Mouse (Mus musculus) lung, adult 2 months (tissue): ENCODE data around the gene Prnp.

Experiments used
- CTCF ChIP-seq: fragments of 200-500 bp; IDR thresholded peaks from 2 replicates; pipeline ENCODE4 v1.5.1; 2011; ENCODE audit warnings: mild to moderate bottlenecking, low read length, control low read depth; ENCODE audit not compliant: insufficient read depth
- POLR2A ChIP-seq: fragments of 200-500 bp; IDR thresholded peaks from 2 replicates; pipeline ENCODE4 v1.6.1; 2011; ENCODE audit warnings: low read depth, mild to moderate bottlenecking, control low read depth, low read length, borderline replicate concordance; ENCODE audit errors: extremely low read depth

DNA sequence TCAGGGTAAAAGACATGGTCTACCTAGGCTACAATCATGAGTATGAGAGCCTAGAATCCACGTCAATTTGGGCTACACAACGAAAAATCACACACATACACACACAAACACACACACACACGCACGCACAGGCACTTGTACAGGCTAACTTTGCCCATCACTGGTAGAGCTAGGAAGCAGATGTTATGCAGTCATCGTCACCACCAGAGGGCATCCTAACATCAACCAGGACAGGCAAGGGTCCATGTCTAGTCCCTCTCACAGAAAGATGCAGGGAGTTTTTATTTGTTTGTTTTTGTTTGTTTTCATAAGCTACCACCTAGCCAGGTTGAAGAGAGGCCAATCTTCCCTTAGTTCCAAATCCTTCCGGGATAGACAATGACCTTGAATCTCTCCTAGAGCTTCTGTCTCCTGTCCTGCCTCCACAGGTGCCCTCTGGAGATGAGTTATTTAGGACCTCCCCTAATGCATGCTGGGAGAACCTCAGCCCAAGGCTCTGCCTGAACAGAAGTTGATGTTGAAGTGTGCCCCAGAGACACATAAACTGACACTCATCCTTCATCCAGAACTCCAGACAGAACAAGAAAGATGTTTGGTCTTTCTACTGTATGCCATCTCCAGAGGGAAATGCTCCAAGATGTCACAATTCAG is 72.9 kb downstream of the Prnp start:
- peak; percentile 95 for TF ChIP-seq CTCF
- no peak for TF ChIP-seq POLR2A
